Mouse (Mus musculus) intestine, embryonic 14.5 days (tissue): ENCODE measurements at regions not wholly inside any gene's neighbourhood (a gene's known extent, or its start where the extent isn't known, plus 50 kb on each side); places are given as distances from the start of the nearest gene placed in this dataset.

Experiments used
- ATAC-seq: fragments of 200-750 bp; cut with Nextera tagmentation; replicated peaks from 2 replicates; pipeline ENCODE4 v1.8.0; 2017; ENCODE audit warnings: low read depth, moderate number of reproducible peaks, moderate TSS enrichment, moderate library complexity; ENCODE audit not compliant: low FRiP score, low TSS enrichment
- DNase-seq: peaks from one replicate; pipeline ENCODE4 v3.0.0-alpha.2; 2018; ENCODE audit warnings: low spot score
- H3K27ac ChIP-seq: fragments of 300-500 bp; sonication (generic); 2 replicates; pipeline ENCODE4 v1.5.1; 2014; ENCODE audit warnings: low read depth, mild to moderate bottlenecking, control low read depth
- H3K27me3 ChIP-seq: fragments of 300-500 bp; sonication (generic); replicated peaks from 2 replicates; pipeline ENCODE4 v1.6.1; 2014; ENCODE audit warnings: low read length, control low read depth; ENCODE audit not compliant: control insufficient read depth, insufficient read depth
- H3K36me3 ChIP-seq: fragments of 300-500 bp; sonication (generic); 2 replicates; pipeline ENCODE4 v1.6.1; 2014; ENCODE audit warnings: low read length, control low read depth; ENCODE audit not compliant: control insufficient read depth, insufficient read depth
- H3K4me1 ChIP-seq: fragments of 300-500 bp; sonication (generic); replicated peaks from 2 replicates; pipeline ENCODE4 v1.6.1; 2014; ENCODE audit warnings: low read length, control low read depth, mixed read lengths; ENCODE audit not compliant: control insufficient read depth, insufficient read depth
- H3K4me2 ChIP-seq: fragments of 300-500 bp; sonication (generic); 2 replicates; pipeline ENCODE4 v1.6.1; 2014; ENCODE audit warnings: low read length
- H3K4me3 ChIP-seq: fragments of 300-500 bp; sonication (generic); 2 replicates; pipeline ENCODE4 v1.5.1; 2014; ENCODE audit warnings: low read depth, low read length, control low read depth, mixed read lengths
- H3K9ac ChIP-seq: fragments of 300-500 bp; sonication (generic); 2 replicates; pipeline ENCODE4 v1.6.1; 2014; ENCODE audit warnings: mild to moderate bottlenecking, low read length
- H3K9me3 ChIP-seq: fragments of 300-500 bp; sonication (generic); 2 replicates; pipeline ENCODE4 v1.6.1; 2016; ENCODE audit warnings: low read length, control low read depth; ENCODE audit not compliant: control insufficient read depth
- WGBS: fragments of 180-500 bp; shearing (Covaris S2); extraction: QIAGEN DNeasy Blood & Tissue Kit; methylation state at CpG from one replicate; pipeline ENCODE4 v1.1.7; 2014; 5-methylcytosine and 5-hydroxymethylcytosine counted together

GRCm38 (mm10) chr2:109487591-109487990 is 186.9 kb upstream of the Bdnf start:
- WGBS, result 68% methylated on average over 1 of the region's 1 CpGs
- no peak for DNase-seq
- Histone ChIP-seq H3K4me3 (no peak overlapping the region), H3K9ac (no peak overlapping the region), H3K27me3 (no peaks in the 10 kb centered on the region), H3K9me3 (no peaks in the 10 kb centered on the region), H3K4me1 (no peaks in the 10 kb centered on the region), H3K4me2 (no peak overlapping the region), H3K27ac (no peak overlapping the region), H3K36me3 (no peaks in the 10 kb centered on the region)
- no peak for ATAC-seq

GRCm38 (mm10) chr2:109502186-109502585 is 172.3 kb upstream of the Bdnf start:
- H3K36me3 ChIP-seq, result no peaks in the 10 kb centered on the region
- no peak overlapping the region for H3K9ac ChIP-seq
- WGBS, result 56% methylated on average over 5 of the region's 5 CpGs
- no peak for ATAC-seq
- no peaks in the 10 kb centered on the region for H3K27me3 ChIP-seq
- no peak overlapping the region for H3K27ac ChIP-seq
- no peak overlapping the region for H3K4me2 ChIP-seq
- H3K4me1 ChIP-seq, result no peaks in the 10 kb centered on the region
- no peaks in the 10 kb centered on the region for H3K9me3 ChIP-seq
- DNase-seq, result no peak
- H3K4me3 ChIP-seq, result no peak overlapping the region

- DNase-seq, result no peak
- Histone ChIP-seq H3K36me3 (no peaks in the 10 kb centered on the region), H3K9me3 (no peaks in the 10 kb centered on the region), H3K4me2 (no peak overlapping the region), H3K27ac (no peak overlapping the region), H3K4me3 (no peak overlapping the region), H3K4me1 (no peaks in the 10 kb centered on the region), H3K9ac (no peak overlapping the region), H3K27me3 (no peaks in the 10 kb centered on the region)
- no peak for ATAC-seq
- WGBS, result 58% methylated on average over 6 of the region's 6 CpGs
These were observed 169.6 kb upstream of the Bdnf start for GRCm38 (mm10) chr2:109504906-109505305.

GRCm38 (mm10) chr2:109510070-109510979 is 164.2 kb upstream of the Bdnf start:
- H3K4me1 ChIP-seq, result 0 out of 2 replicates have a peak, but pooled peaks cover 6% of the 10 kb centered on the region
- ATAC-seq (no peak), DNase-seq (no peak)

GRCm38 (mm10) chr2:109511142-109511541 is 163.4 kb upstream of the Bdnf start:
- WGBS, result 55% methylated on average over 4 of the region's 4 CpGs
- no peak overlapping the region for H3K27ac ChIP-seq

More at GRCm38 (mm10) chr2:109510070-109510979, 164.2 kb upstream of the Bdnf start:
- Histone ChIP-seq H3K4me3 (no peak overlapping the region), H3K9me3 (no peaks in the 10 kb centered on the region), H3K4me2 (no peak overlapping the region), H3K27ac (no peak overlapping the region), H3K27me3 (no peaks in the 10 kb centered on the region), H3K9ac (no peak overlapping the region), H3K36me3 (no peaks in the 10 kb centered on the region)
- WGBS, result 44% methylated on average over 8 of the region's 8 CpGs

GRCm38 (mm10) chr2:109519261-109519660 is 155.2 kb upstream of the Bdnf start:
- Histone ChIP-seq H3K36me3 (no peaks in the 10 kb centered on the region), H3K4me2 (no peak overlapping the region), H3K27ac (no peak overlapping the region), H3K9ac (no peak overlapping the region), H3K4me1 (no peaks in the 10 kb centered on the region), H3K4me3 (no peak overlapping the region), H3K27me3 (no peaks in the 10 kb centered on the region), H3K9me3 (no peaks in the 10 kb centered on the region)
- DNase-seq (no peak), ATAC-seq (no peak)
- WGBS, result 77% methylated on average over 4 of the region's 4 CpGs

More at GRCm38 (mm10) chr2:109511142-109511541, 163.4 kb upstream of the Bdnf start:
- no peak for ATAC-seq
- no peaks in the 10 kb centered on the region for H3K27me3 ChIP-seq
- 0 out of 2 replicates have a peak, but pooled peaks cover 6% of the 10 kb centered on the region for H3K4me1 ChIP-seq
- H3K9me3 ChIP-seq, result no peaks in the 10 kb centered on the region
- no peak overlapping the region for H3K9ac ChIP-seq
- no peak overlapping the region for H3K4me2 ChIP-seq
- DNase-seq, result no peak
- no peak overlapping the region for H3K4me3 ChIP-seq
- no peaks in the 10 kb centered on the region for H3K36me3 ChIP-seq

GRCm38 (mm10) chr2:109520471-109520870 is 154.0 kb upstream of the Bdnf start:
- Histone ChIP-seq H3K27ac (no peak overlapping the region), H3K36me3 (no peaks in the 10 kb centered on the region), H3K9ac (no peak overlapping the region), H3K4me2 (no peak overlapping the region), H3K4me1 (no peaks in the 10 kb centered on the region), H3K9me3 (no peaks in the 10 kb centered on the region), H3K27me3 (no peaks in the 10 kb centered on the region), H3K4me3 (no peak overlapping the region)
- ATAC-seq (no peak), DNase-seq (no peak)
- WGBS, result 73% methylated on average over 3 of the region's 3 CpGs

GRCm38 (mm10) chr2:109539519-109539918 is 135.0 kb upstream of the Bdnf start:
- Histone ChIP-seq H3K27me3 (no peaks in the 10 kb centered on the region), H3K36me3 (no peaks in the 10 kb centered on the region), H3K4me3 (no peak overlapping the region), H3K9me3 (no peaks in the 10 kb centered on the region), H3K4me2 (no peak overlapping the region), H3K27ac (no peak overlapping the region), H3K4me1 (no peaks in the 10 kb centered on the region), H3K9ac (no peak overlapping the region)
- DNase-seq, result no peak
- 63% methylated on average over 1 of the region's 1 CpGs for WGBS
- no peak for ATAC-seq
